Mouse (Mus musculus) left cerebral cortex, postnatal 36 days (tissue): ENCODE data around the gene Olfr910. TPM values are rescaled to one million over a fixed set of nuclear protein-coding genes. Genes with fewer than 3 reads are reported as not detected.

Experiments
- DNase-seq, 2 experiments: peaks; one replicate each; pipeline ENCODE4 v3.0.0; 2021 to 2022; ENCODE audit warnings: low spot score in 2 of 2, mixed read lengths in 1 of 2
- intact Hi-C: fragments of 180-260 bp; cut with DNase I; formaldehyde crosslinking; loops from one replicate; pipeline ENCODE4 v1.15.1; 2025
- total RNA-seq, 2 experiments: library from RNA; stranded (reverse); gene quantifications; 2 replicates each; pipeline ENCODE4 v1.2.3; 2021

The Olfr910 gene
- total RNA-seq: not detected

DNA sequence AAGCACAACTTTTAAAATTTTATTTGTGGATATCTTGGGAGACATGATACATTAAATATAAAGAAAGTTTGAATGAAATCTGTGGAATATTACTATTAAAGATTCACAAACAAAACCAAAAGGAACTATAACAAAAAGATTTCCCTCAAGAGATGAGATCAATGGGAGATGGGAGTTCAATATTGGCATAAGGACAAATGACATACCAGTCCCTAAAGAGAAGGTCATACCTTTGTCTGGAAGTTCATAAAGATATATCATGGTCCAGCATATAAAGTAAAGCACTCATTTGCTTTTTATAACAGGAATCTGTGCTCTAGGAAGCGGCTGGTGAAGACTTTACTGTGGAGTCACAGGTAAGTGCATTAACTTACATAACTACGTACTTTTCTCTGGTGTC, at the start of gene Olfr910:
Gene Olfr910 (plus strand): TSS at position 301 of the 400 bp plus-strand sequence.
- no peak for DNase-seq
- intact Hi-C loops: no loop called here

- no peak for DNase-seq
- intact Hi-C loops: no loop called here
Measured at GRCm38 (mm10) chr9:38495501-38495900, 42.1 kb upstream of the Olfr910 start, which contains the start of gene Olfr907. Gene Olfr907 (plus strand): TSS chr9:38495801.

DNA sequence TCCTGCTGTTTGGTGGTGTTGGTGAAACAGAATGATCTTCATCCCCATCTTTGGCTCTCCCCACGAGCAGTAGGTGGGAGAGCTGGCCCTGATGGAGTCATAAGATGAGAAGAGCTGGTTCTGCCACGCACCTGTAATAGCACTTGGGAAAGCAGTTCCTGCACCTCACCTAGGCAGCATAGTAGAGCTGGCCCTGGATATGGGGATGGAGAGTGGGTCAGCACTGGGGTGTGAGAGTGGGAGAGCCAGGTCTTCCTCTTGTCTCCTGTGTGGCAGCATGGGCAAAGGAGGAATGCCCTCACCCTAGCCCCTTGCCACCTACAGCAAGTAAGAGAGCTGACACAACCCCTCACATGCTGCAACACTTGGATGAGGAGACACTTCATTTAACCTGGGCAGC, 25.3 kb upstream of the Olfr910 start:
- intact Hi-C loops: no loop called here
- DNase-seq: no peak

DNA sequence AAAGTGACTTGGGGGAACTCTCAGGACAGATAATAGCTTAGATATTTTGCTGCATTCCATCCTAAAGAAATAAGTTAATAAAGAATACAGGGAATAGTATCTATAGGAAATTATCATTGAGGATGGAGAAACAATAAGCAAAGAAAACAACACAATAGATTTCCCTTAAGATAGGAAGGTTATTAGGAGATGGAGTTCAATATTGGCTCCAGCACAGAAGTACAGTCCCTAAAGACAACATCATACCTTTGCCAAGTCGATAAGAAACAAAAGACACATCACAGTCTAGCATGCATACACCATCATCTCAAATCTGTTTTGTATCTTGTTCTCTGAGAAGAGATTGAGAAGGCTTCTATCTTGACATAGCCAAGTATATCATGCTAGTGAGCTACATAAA, 16.4 kb upstream of the Olfr910 start, which contains the start of gene Olfr911-ps1:
Gene Olfr911-ps1 (plus strand): TSS at position 301 of the 400 bp plus-strand sequence.
- intact Hi-C loops: no loop called here

DNA sequence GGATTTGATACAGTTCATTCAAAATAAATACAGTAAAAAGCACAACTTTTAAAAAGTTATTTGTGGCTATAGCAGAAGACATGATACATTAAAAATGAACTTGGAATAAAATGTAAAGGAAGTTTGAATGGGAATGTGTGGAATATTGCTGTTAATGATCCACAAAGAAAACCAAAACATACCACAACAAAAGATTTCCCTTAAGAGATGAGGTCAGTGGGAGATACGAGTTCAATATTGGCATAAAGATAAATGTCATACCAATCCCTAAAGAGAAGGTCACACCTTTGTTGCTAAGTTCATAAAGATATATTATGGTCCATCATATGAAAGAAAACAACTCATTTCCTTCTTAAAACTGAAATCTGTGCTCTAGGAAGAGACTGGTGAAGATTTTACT, 42.2 kb downstream of the Olfr910 start, which contains the start of gene Olfr912:
Gene Olfr912 (plus strand): TSS at position 301 of the 400 bp plus-strand sequence.
- DNase-seq: no peak
- intact Hi-C loops: no loop called here

More for the DNA sequence above, 16.4 kb upstream of the Olfr910 start, which contains the start of gene Olfr911-ps1:
- no peak for DNase-seq

Other genes with a start within 250 kb of the Olfr910 start
- gene Olfr896-ps1, start 246.7 kb upstream of the Olfr910 start, total RNA-seq: not detected
- gene Olfr25, start 208.8 kb upstream of the Olfr910 start, total RNA-seq: not detected
- not detected for gene Olfr898, start 189.4 kb upstream of the Olfr910 start, total RNA-seq
- not detected for gene Olfr250, start 171.0 kb upstream of the Olfr910 start, total RNA-seq
- gene Olfr251, start 160.8 kb upstream of the Olfr910 start, total RNA-seq: not detected
- gene Olfr147, start 136.2 kb upstream of the Olfr910 start, total RNA-seq: not detected
- not detected for gene Olfr901, start 108.4 kb upstream of the Olfr910 start, total RNA-seq
- gene Olfr902, start 90.2 kb upstream of the Olfr910 start, total RNA-seq: not detected
- gene Olfr904, start 74.7 kb upstream of the Olfr910 start, total RNA-seq: not detected
- not detected for gene Olfr905, start 66.7 kb upstream of the Olfr910 start, total RNA-seq
- gene Olfr906, start 50.8 kb upstream of the Olfr910 start, total RNA-seq: not detected
- gene Olfr907, start 42.0 kb upstream of the Olfr910 start, total RNA-seq: not detected
- not detected for gene Olfr911-ps1, start 16.3 kb upstream of the Olfr910 start, total RNA-seq
- gene Olfr912, start 42.3 kb downstream of the Olfr910 start, total RNA-seq: not detected
- gene Olfr913, start 54.9 kb downstream of the Olfr910 start, total RNA-seq: not detected
- not detected for gene Olfr914, start 67.3 kb downstream of the Olfr910 start, total RNA-seq
- not detected for gene Olfr916, start 122.0 kb downstream of the Olfr910 start, total RNA-seq
- not detected for gene Olfr917, start 128.0 kb downstream of the Olfr910 start, total RNA-seq
- not detected for gene Olfr918, start 136.8 kb downstream of the Olfr910 start, total RNA-seq
- gene Olfr919, start 165.8 kb downstream of the Olfr910 start, total RNA-seq: not detected
- gene Vwa5a, start 180.4 kb downstream of the Olfr910 start, total RNA-seq: 1 to 10 TPM; 7.9 to 8.0 TPM
- under 1 TPM in 1 of 2 experiments, not detected in 1; 0.11 TPM for gene Olfr920, start 214.4 kb downstream of the Olfr910 start, total RNA-seq
- gene Olfr921, start 235.2 kb downstream of the Olfr910 start, total RNA-seq: not detected